Mouse (Mus musculus) kidney, postnatal 0 days (tissue): ENCODE data around the gene Clip3. TPM values are rescaled to one million over a fixed set of nuclear protein-coding genes. Genes with fewer than 3 reads are reported as not detected.

ENCODE experiments used
- ATAC-seq: fragments of 200-750 bp; cut with Nextera tagmentation; replicated peaks from 2 replicates; pipeline ENCODE4 v1.8.0; 2017; ENCODE audit warnings: low read depth, moderate number of reproducible peaks, moderate TSS enrichment, moderate library complexity; ENCODE audit not compliant: low FRiP score
- DNase-seq: peaks from one replicate; pipeline ENCODE4 v3.0.0-alpha.2; 2016; ENCODE audit warnings: low spot score
- H3K27ac ChIP-seq: fragments of 300-500 bp; sonication (generic); 2 replicates; pipeline ENCODE4 v1.5.1; 2014; ENCODE audit warnings: mild to moderate bottlenecking
- H3K27me3 ChIP-seq: fragments of 300-500 bp; sonication (generic); 2 replicates; pipeline ENCODE4 v1.6.1; 2014; ENCODE audit warnings: low read length, mixed read lengths; ENCODE audit not compliant: insufficient read depth
- H3K36me3 ChIP-seq: fragments of 300-500 bp; sonication (generic); 2 replicates; pipeline ENCODE4 v1.6.1; 2014; ENCODE audit warnings: low read length, mixed read lengths; ENCODE audit not compliant: insufficient read depth
- H3K4me1 ChIP-seq: fragments of 300-500 bp; sonication (generic); replicated peaks from 2 replicates; pipeline ENCODE4 v1.6.1; 2014; ENCODE audit warnings: antibody characterized with exemption, low read length, mixed read lengths; ENCODE audit not compliant: insufficient read depth
- H3K4me2 ChIP-seq: fragments of 300-500 bp; sonication (generic); 2 replicates; pipeline ENCODE4 v1.6.1; 2014; ENCODE audit warnings: mild to moderate bottlenecking, low read length, moderate library complexity, mixed read lengths
- H3K4me3 ChIP-seq: fragments of 300-500 bp; sonication (generic); replicated peaks from 2 replicates; pipeline ENCODE4 v1.5.1; 2014; ENCODE audit warnings: low read depth, low read length
- H3K9ac ChIP-seq: fragments of 300-500 bp; sonication (generic); 2 replicates; pipeline ENCODE4 v1.6.1; 2014; ENCODE audit warnings: low read depth, low read length
- H3K9me3 ChIP-seq: fragments of 300-500 bp; sonication (generic); replicated peaks from 2 replicates; pipeline ENCODE4 v1.6.1; 2016; ENCODE audit warnings: low read length, inconsistent platforms, mixed read lengths
- CTCF ChIP-seq: IDR thresholded peaks from 2 replicates; pipeline ENCODE4 v1.5.1; 2016; ENCODE audit warnings: antibody characterized with exemption, low read depth, mild to moderate bottlenecking, moderate library complexity
- WGBS: fragments of 180-500 bp; shearing (Covaris S2); extraction: QIAGEN DNeasy Blood & Tissue Kit; methylation state at CpG from one replicate; pipeline ENCODE4 v1.1.7; 2014; 5-methylcytosine and 5-hydroxymethylcytosine counted together
- polyA plus RNA-seq: library from polyadenylated mRNA; unstranded; fragments of >200 nt; fragmentation: Nextera tagmentation; extraction: Ambion mirVana; gene quantifications from 2 replicates; pipeline ENCODE4 v1.2.1, GENCODE M21; 2015

Gene Clip3
- polyA plus RNA-seq, 1 experiment from 2014 or later, result 22.7 TPM

- Histone ChIP-seq H3K9me3 (no peaks in the 10 kb centered on the region), H3K9ac (no peak overlapping the region), H3K27ac (no peak overlapping the region; the same call in 1 of the 2 replicates), H3K27me3 (no peaks in the 10 kb centered on the region), H3K4me2 (no peak overlapping the region), H3K4me1 (no peaks in the 10 kb centered on the region), H3K36me3 (no peaks in the 10 kb centered on the region), H3K4me3 (no peak overlapping the region)
- no peak for DNase-seq
- no peak for TF ChIP-seq CTCF
- no peak for ATAC-seq
- WGBS, result 78% methylated on average over 4 of the region's 4 CpGs
Observed at GRCm38 (mm10) chr7:30281522-30281921, 10.0 kb upstream of the Clip3 start.

DNA sequence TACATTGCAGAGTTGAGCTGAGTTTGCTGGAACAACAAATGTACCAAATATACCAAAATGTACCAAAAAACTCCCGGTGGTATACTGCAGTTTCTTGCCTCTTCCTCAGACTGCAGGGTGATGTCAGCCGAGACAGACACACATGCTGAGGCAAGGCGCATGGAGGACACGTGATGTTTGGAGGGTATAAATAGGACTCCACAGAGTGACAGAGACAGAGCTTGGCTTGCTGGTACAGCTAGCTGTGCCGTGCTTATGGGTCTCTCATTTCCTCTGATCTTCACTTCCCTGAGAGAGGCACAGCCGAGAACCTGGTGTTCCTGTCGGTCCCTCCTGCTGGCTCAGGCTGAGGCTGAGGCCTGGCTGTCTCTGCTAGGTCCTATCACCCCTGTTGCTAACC, 8.8 kb upstream of the Clip3 start:
- Histone ChIP-seq H3K9ac (no peak overlapping the region), H3K4me3 (no peak overlapping the region), H3K27me3 (no peaks in the 10 kb centered on the region), H3K36me3 (no peaks in the 10 kb centered on the region), H3K4me2 (no peak overlapping the region), H3K9me3 (no peaks in the 10 kb centered on the region), H3K4me1 (no peaks in the 10 kb centered on the region), H3K27ac (no peak overlapping the region)
- no peak for TF ChIP-seq CTCF
- ATAC-seq (no peak), DNase-seq (no peak)
- 76% methylated on average over 7 of the region's 7 CpGs for WGBS

DNA sequence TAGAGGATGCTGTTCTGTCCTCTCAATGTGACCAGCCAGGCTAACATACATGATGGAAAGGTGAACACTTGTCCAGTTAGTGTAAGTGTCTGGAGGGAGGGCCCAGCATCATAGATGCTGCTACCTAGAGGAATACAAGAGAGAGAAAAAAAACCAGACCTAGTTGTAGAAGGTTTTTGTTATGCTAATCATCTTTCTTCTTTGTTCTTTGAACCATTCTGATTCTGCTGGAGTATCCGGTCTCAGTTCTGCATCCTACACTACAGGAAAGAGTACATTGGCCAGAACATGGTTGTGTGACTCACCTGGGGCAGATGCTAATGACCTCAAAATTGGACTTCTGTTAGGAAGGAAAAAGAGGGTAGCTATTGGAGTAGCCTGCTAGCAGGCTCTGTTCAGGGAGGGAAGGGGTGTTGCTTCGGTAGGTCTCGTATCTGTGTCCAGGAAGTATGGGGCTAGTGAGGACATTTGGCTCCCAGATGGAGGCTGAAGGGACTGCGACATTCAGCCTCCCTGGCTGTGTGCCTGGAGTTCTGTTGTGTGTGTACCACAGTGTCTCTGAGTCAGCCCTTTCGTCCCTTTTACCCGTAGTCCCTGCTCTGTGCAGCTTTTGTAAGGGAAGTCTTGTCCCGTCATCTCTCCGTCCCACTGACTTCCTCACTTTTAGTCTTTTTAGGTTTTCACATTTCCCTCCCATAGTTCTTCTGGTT, 4.7 kb upstream of the Clip3 start:
- DNase-seq, result no peak
- Histone ChIP-seq H3K36me3 (no peaks in the 10 kb centered on the region), H3K9me3 (no peaks in the 10 kb centered on the region), H3K9ac (no peak overlapping the region), H3K27me3 (no peaks in the 10 kb centered on the region), H3K4me1 (no peaks in the 10 kb centered on the region; the same call in 1 of the 2 replicates), H3K4me3 (no peak overlapping the region), H3K4me2 (no peak overlapping the region), H3K27ac (no peak overlapping the region)
- TF ChIP-seq CTCF, result no peak
- ATAC-seq, result no peak
- 60% methylated on average over 8 of the region's 8 CpGs for WGBS

DNA sequence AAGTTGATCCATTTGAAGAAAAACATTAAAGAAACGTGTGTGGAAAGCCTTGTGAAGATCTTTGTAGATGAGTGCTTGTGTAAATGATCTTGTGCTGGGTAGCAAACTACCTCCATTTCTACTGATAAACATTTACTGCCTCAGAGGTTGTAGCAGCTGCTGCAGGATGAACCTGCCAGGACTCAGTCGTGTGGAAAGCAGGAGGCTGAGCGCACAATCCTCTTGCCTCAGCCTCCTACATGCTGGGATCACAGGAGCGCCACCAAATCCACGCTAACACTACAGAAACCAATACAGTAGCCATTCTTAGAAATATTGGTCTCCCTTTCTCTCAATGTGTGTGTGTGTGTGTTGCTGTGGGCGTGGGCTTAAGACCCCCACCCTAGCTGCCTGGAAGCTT, 3.5 kb upstream of the Clip3 start:
- no peaks in the 10 kb centered on the region for H3K9me3 ChIP-seq
- TF ChIP-seq CTCF, result no peak

DNA sequence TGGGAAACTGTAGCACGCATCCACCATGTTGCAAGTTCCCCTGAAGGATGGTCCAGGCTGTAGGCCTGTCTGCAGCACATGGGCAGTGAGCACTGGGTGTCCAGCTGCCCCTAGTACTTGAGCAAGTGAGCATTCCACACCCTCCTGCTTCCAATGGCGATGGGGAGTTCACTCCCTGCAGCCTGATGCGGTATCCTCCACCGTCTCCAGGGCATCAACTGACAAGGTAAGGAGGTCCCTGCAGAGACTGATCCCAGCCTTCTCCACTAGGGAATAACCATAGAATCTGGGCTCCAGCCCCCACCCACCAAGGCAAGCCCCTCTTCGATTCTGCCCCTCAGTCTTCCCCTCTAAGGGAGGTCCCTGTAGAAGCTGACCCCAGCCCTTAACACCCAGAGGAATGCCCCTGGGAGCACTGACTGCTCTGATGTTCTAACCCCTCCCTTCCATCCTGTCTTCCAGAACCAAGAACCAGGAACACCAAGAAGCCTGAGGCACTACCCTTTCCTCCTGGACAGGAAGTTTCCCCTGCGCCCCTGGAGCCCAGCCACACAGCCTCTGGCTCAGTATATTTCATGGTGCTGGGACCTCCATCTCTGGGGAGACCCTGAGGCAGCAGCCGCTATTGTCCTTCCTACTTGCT, 2.3 kb upstream of the Clip3 start:
- Histone ChIP-seq H3K4me1 (peaks cover 3% of the 10 kb centered on the region; the same call in 1 of the 2 replicates), H3K27me3 (no peaks in the 10 kb centered on the region), H3K36me3 (no peaks in the 10 kb centered on the region), H3K27ac (no peak overlapping the region), H3K4me3 (no peak overlapping the region), H3K9me3 (no peaks in the 10 kb centered on the region), H3K9ac (no peak overlapping the region), H3K4me2 (no peak overlapping the region)
- 65% methylated on average over 7 of the region's 7 CpGs for WGBS
- DNase-seq (no peak), ATAC-seq (no peak)
- TF ChIP-seq CTCF, result no peak

More for the DNA sequence above, 3.5 kb upstream of the Clip3 start:
- Histone ChIP-seq H3K27me3 (no peaks in the 10 kb centered on the region), H3K4me1 (peaks cover 3% of the 10 kb centered on the region; the same call in 1 of the 2 replicates), H3K36me3 (no peaks in the 10 kb centered on the region), H3K4me2 (no peak overlapping the region), H3K27ac (no peak overlapping the region), H3K9ac (no peak overlapping the region), H3K4me3 (no peak overlapping the region)
- DNase-seq (no peak), ATAC-seq (no peak)
- 65% methylated on average over 6 of the region's 6 CpGs for WGBS

GRCm38 (mm10) chr7:30289714-30290399, 1.7 kb upstream of the Clip3 start:
- 0 out of 2 replicates have a peak, but pooled peaks cover under 1% of the 10 kb centered on the region for H3K36me3 ChIP-seq
- H3K4me1 ChIP-seq, result peaks cover 3% of the 10 kb centered on the region; the same call in 1 of the 2 replicates
- TF ChIP-seq CTCF, result peak; percentile 20; the same call in 1 of the 2 replicates
- no peak for ATAC-seq
- WGBS, result 60% methylated on average over 10 of the region's 10 CpGs
- H3K4me2 ChIP-seq, result no peak overlapping the region
- H3K27me3 ChIP-seq, result no peaks in the 10 kb centered on the region
- H3K4me3 ChIP-seq, result no peak overlapping the region
- peak; percentile 21 for DNase-seq
- no peak overlapping the region for H3K9ac ChIP-seq
- H3K9me3 ChIP-seq, result no peaks in the 10 kb centered on the region
- H3K27ac ChIP-seq, result no peak overlapping the region
